Mouse (Mus musculus) thymus, postnatal 36 days (tissue): ENCODE measurements around the gene Gm21976.

Experiments used
- DNase-seq, 2 experiments: peaks; one replicate each; pipeline ENCODE4 v3.0.0; 2022; ENCODE audit warnings: mixed read lengths in 2 of 2

Gene Gm21976

DNA sequence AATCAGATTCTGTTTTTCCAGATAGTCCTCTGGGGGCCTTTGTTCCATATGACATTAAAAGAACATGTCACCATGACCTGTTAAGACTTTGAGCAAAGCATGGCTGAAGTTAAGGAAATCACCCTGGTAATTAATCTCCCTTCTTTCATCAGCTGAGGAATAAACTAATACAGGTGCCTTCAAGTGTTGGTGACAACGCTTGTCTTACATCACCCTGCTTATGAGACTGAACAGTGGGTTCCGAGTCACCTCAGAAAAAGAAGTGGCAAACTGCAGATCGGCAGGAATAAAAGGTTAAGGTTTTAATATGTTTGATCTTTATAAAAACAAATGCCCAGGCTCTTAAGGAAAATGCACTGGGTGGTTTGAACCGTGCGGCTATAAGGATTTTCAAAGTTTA lies at the start of gene Gm21976:
TSS of gene Gm21976 (plus strand) at position 202 of the 400 bp plus-strand sequence.
- no peak for DNase-seq

DNA sequence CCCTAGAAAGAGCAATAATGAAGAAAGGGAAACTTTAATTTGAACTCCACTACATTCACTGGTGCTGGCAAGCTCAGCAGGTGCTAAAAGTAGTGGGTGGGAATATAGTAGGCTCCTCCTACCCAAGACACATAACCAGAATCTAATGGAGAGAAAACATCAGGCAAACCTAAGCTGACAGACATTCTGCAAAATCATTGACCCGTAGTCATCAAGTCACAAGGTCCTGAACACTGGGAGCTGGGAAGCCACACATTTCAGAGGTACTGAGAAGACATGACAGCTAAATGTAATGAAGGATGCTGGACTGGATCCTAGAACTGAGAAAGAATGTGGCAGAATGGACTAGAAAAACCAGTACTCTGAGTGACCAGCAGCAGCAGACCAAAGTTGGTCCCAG lies 49.2 kb upstream of the Gm21976 start:
- no peak for DNase-seq

DNA sequence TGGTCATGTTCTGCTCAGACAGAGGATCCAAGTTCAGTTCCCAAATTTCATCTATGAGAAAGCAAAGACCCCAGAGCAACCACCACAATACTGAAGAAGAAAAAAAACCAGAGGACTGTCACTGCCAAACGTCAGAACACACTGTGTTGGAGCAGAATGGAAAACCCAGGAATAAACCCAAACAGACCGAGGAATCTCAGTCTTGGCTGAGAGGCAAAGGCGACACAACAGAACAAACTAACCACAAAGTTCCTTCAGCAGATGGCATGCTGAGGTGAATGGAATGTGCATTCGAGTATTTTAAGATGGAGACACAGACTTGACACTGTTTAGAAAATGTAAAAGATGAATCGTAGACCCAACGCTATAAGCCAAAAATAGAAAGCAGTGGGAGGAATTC lies 44.2 kb upstream of the Gm21976 start:
- DNase-seq: no peak

DNA sequence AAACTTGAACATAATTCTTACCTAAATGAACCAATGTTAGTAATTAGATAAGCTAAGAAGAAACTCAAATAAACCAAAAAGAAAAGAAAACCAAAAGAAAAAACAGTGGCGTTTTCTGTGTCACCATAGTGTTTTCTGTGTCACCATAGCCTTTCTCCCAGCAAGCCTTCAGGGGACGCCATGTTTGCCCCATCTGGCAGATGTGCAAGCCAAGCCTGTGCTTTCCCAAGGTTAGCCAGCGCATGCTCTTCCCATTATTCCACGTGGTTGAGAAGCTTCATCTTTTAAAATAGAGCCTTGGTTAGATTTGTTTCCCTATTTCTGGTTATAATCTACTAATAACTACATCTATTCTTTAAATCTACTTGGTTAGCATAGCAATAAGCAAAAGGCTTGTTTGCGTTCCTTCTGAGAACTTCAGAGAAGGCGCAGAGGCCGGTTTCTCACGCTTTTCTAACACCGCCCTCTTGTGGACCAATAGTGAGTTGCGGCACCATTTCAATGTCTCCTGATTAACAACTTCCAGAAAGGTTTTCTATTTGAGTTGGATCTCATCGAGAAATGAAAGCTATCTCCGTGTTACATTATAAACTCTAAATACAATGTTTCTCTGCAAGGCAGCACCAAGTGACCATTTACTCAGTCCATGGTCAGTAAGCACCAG lies 39.6 kb upstream of the Gm21976 start:
- DNase-seq: peak; percentile 17 to 42

DNA sequence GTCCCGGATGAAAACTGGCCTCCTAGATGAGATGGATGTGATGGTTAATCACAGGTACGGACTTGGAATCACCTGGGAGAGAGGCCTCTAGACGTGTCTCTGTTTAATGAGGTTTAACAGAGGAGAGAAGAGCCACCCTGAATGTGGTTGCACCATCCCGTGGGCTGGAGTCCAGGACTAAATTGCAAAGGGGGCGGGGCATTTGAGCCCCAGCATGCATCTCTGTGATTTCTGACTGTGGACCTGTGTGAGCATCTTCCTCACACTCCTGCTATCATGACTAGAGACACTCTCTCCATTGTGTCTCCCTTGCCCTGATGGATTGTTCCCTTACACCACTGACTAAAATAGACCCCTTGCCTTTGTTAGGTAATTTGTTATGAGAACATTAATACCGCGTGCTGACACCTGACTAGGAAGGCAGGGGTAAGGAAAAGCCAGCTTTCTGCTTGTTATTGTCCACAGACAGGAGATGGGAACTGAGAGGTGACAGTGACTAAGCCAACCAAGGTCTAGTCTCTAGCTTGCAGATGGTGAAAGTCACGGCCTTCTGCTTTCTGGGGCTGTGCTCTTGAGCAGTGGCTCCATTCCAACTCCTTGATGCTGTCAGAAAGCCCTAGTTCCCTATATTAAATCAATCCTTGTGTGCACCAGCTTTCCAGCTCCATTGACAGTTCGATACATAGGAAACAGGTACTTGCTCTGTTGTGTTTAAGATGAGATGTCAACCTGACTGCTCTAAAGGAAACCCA lies 38.0 kb upstream of the Gm21976 start:
- DNase-seq: no peak

DNA sequence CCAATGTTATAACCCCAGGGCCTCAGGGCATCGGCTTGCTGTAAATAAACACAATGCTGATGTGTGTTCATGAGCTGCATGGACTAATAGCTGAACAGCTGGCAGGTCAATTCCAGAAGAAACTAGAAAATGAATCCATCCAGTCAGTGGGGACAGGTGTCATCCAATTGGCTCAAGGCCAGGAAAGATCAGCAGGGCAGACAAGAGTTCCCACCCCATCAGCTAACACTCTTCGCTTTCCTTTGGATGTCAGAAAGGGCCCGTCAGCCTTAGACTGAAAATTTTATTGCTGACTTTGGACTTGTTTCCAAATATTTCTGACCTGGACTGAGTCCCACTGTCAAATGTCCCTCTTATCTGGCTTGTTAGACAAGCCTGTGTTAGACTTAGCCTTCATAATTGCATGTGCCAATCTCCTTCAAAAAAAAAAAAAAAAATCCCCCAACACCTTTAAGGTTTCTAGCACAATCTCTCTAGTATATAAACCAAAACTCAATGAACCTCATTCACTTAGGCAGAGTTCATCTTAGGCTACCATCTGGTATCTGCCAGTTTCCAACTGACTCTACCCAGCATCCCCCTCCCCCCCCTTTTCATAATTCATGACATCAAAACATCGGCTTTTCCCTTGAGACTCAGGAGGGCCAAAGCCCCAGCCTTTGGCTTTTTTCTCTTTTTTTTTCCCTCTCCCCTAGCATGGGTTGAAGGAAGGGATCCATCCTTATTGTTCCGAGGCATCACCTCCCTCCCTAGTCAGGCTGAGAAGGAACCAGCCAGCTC lies 34.9 kb upstream of the Gm21976 start:
- DNase-seq: no peak

DNA sequence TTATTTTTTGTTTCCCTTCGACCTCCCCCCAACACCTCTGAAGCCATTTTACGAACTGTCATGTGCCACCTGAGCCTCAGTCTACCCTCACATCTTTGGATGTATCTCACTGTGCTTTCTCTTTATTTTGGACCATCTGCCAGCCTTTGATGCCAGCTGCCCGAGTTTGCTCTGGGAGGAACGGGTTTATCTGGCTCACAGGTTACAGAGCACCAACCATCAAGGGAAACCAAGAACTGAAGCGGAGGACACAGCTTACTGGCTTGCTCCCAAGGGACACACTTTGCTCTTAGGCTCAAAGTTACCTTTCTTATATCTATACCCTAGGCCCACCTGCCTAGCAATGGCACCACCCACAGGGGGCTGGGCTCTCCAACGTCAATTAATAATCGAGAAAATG lies 34.3 kb upstream of the Gm21976 start:
- DNase-seq: no peak

DNA sequence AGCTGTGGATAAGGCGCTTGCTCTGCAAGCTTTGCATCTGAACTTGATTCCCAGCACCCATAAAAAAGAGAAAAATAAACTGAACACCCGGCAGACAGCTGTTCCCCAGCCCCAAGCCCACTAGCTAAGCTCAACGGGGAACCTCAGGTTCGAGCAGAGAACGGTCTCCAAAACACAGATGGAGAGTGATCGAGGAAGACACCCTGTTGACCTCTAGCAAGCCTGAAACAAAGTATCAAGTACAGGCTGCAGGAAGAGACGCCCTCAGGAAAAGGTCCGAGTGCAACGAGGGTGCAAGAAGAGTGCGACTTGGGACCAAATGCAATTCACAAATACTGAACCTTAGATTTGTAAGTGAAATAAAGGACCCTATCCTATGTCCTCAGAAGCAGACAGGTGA lies 30.1 kb upstream of the Gm21976 start:
- no peak for DNase-seq

DNA sequence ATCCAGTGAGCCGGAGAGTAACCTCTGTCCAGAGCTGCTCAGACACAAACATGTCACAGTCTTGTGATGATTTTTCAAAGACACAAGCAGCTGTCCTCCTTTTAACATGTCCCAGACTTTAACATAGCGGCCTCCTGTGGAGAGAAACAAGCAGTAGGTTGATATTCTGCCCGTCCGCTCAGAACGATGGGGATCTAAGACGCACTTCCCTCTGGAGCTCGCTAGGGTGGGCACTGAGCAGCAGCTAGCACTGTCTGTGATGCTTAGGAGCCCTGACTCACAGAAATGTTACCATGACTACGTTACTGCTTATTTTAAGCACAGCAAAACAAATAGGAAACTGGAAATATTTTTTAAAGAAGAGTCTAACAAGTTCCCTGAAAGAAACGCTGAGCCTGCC lies 24.8 kb upstream of the Gm21976 start:
- no peak for DNase-seq

DNA sequence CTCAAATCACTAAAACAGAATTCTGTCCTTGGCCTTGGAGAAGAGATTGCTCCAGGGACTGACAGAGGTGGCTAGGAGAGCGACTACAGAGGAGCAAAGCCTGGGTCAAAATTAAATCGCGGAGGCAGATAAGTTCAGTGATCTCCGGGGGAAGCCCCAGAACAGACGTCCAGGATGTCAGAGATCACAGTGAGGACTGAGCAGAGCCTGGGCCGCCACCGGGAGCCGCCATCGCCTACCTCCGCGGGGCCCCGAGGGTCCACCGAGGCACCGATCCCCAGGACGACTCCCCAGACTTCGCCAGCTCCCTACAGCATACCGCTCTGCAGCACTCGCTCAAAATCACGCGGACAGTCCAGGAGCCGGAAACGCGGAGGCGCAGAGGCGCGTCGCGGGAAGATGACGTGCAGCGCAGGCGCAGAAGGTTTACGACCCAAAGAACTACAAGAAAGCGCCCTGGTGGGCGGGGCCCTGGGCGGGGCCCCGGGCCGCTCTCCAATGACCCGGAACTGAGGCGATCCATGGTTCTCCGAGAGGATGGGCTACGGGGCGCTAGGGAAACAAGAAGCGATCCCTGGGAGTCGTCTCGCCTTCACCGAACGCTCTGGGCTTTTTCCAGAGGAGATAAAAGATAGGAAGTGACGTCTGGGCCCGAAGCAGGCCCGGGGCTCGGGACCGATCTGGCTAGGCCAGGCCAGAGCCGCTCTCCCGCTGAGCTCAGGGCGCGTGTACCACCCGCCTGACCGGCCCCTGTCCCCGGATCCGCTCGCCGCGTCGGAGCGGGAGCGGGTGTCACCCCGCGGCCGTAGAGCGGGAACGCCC lies 16.8 kb upstream of the Gm21976 start, which contains the start of the genes Utp15 and Ankra2:
TSS of gene Utp15 (minus strand) at position 406 of the 822 bp plus-strand sequence.
TSS of gene Ankra2 (plus strand) at position 439 of the 822 bp plus-strand sequence.
- peak; percentile 96 for DNase-seq

DNA sequence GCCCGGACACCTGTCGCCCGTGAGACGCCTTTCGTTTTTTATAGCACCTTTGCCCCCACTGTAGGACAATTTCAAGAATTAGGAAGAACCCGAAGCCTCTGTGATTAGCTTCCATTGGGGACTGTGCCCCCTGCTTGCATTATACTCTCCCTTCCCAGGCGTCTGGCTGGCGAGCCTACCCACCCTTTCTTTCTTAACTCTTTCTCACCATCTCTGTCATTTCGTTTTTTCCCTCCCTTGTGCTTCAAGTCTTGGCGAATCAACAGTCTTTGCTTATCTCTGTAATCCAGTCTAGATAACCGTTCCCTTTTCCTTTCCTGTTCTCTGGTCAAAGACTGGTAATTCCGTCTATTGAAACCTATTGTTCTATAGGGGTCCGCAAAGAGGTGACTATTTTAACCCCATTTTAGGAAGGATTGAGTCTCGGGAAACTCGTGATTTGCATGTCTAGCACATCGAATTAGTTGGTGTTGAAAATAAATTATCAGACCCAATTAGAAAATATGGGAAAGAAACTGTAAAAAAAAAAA lies 16.2 kb upstream of the Gm21976 start:
- no peak for DNase-seq

DNA sequence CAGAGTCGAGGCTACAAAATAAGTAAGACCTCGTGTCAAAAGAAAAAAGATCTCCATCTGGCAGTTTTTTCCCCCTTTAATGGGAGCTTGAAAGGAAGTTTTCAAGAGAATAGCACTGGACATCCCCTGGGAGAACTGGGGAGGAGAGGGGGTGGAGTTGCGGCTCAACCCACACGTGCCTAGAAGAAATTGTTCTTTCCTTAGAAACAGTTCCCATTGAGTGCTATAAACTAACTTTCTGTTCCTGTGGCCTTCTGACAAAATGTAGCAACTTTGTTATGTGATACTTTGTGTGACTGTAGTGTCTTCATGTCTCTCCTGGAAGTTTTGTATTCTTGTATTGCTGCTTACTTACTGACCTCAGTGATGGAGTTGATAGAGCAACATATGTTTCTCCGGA lies 15.6 kb upstream of the Gm21976 start:
- DNase-seq: no peak

DNA sequence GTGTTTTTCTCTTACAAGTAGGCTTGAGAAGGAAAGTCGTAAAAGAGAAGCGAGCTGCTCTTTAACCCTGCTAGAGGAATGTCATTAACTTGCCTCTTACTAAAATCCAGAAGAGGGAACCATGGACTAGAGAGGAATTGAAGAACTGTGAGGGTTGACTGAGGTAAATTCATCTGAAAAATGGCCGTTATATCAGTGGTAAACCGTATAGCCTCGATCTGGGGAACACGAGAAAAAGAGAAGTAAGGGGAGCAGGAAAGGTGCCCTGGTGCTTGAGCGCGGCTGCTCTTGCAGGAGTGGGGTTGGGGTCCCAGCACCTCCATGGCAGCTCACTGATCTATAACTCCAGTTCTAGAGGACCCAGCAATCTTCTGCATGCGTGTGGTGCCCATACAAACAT lies 5.7 kb upstream of the Gm21976 start:
- DNase-seq: no peak

DNA sequence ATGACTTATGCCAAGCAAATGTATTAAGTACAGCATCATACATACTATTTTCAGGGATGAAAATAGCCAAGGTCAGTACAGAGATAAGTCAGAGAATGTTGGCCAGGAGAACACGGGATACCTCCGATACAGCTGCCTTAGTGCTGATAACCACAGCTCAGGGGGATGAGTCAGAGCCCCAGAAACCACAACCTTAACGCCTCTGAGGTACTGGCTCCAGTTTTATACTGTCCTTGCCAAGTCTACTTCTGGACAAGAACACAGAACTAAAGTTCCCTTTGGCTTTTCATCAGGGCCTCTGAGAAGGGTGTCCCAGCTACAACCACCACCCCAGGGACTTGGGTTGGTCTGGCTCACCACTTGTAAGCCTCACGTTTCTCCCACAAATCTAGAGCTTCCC lies 4.0 kb upstream of the Gm21976 start:
- DNase-seq: no peak

DNA sequence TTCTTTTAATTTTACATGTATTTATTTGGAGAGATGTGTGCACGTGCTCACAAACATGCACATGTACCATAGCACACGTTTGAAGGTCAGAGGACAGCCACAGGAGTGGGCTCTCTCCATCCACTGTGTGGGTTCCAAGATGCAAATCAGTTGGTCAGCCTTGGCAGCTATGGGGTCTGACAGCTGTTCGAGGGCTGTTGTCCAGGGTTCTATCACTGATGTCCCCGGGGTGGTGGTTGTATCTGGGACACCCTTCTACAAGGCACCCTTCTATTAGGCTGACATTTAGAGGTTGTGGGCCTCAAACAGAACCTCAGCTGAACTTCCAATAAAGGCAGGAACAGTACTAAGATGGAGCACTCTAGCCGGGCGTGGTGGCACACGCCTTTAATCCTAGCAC lies 3.4 kb upstream of the Gm21976 start:
- no peak for DNase-seq

DNA sequence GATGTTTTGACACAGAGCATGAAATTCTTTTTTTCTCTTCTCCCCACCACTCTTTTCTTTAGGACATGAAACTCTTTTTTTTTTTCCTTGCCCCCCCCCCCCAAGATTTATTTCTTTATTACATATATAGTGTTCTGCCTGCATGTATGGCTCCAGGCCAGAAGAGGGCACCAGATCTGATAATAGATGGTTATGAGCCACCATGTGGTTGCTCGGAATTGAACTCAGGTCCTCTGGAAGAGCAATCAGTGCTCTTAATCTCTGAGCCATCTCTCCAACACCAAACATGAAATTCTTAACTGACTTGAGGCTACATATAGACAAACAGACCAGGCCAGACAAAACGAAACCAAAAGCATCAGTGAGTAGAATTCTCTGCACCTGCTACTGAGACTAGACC lies 2.2 kb upstream of the Gm21976 start:
- no peak for DNase-seq

DNA sequence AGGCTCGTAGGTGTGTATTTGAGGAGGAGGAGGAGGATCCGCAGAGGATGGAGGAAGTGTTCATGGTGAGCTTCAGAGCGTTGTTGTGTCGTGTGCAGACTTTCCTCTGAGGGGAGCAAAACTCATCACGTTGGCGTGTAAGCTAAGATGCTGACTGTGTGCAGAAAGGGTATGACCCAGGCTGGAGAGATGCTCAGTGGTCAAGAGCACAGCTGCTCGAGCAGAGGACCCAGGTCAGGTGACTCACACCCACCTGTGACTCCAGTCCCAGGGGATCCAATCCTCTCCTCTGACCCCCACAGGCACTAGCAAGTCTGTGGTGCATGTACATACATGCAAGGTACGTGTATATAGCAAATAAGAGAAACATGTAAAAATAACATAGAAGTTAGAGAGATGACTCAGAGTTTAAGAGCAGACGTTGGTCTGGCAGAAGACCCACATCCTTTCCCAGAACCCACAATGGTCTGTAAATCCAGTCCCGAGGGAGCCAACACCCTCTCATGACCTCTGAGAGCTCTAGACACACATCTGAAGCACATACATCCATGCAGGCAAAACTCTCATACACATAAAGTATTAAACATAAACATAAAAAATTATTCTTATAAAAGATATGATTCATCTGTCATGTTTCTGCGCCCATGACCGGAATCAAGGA lies 1.4 kb downstream of the Gm21976 start:
- no peak for DNase-seq

DNA sequence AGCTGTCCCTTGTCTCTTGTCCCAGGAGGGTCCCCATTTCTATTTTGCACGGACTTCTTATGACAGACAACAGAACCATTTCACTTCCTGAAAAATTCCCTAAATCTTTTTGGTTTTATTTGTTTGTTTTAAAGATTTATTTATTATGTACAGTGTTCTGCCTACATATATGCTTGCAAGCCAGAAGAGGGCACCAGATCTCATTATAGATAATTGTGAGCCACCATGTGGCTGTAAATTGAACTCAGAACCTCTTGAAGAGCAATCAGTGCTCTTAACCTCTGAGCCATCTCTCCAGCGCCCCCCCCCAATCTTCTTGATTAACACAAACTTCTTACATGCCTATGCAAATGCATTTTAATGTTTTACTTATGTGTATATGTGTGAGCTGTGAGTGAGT lies 11.0 kb downstream of the Gm21976 start:
- DNase-seq: no peak

DNA sequence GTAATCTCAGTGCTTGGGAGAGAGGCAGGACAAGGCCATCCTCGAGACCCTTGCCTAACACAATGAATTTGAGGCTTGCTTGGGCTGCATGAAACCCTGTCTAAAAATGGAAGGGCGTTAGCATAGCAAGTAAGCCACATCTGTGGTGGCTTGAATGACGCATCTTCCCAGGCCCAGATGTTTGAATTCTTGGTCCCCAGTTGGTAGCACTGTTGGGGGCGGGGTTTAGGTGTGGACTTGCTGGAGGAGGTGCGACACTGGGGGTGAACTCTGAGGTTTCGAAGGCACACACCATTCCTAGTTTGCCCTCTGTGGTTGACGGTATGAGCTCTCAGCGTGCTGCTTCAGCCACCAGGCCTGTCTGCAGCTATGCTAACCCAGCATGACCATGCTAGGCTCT lies 12.0 kb downstream of the Gm21976 start:
- DNase-seq: no peak

DNA sequence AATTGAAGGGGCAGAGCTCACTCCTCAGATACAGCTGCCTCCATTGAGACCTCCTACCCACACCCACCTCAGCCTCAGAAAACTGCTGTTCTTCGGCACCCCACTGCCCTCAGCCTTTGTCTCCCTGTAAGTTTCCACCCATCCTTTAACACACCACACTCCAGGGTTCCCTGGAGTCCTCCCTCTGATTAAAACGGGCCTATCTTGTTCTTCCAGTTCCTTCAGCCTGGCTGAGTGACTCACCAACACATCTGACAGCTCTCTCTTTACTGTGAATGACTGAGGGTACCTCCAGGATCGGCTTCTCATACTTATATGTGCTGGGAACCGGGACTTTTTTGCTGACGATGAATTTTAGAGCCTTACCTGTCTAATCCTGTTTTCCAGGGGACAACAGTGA lies 16.4 kb downstream of the Gm21976 start:
- no peak for DNase-seq

DNA sequence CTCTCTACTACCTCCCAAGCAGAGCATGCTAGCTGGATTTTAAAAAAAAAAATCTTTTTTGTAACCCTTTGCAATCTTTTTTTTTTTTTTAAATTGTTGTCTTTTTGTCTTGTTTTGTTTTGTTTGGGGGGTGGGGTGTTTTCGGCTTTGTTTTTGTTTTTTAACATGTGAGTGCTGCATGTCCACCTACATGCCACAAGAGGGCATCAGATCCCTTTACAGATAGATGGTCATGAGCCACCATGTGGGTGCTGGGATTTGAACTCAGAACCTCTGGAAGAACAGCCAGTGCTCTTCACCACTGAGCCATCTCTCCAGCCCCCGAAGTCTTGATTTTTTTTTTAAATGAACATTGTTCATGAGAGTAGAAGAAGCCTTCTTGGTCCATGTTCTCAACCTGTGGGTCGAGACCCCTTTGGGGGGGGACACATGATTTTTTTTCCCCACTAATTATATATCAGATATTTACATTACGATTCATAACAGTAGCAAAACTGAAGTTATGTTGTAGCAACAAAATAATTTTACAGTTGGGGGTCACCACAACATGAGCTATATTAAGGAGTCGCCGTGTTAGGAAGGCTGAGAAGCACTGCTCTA lies 18.3 kb downstream of the Gm21976 start:
- no peak for DNase-seq
